Mouse (Mus musculus): ENCODE measurements at regions not wholly inside any gene's neighbourhood (a gene's known extent, or its start where the extent isn't known, plus 50 kb on each side); places are given as distances from the start of the nearest gene placed in this dataset.

DNA sequence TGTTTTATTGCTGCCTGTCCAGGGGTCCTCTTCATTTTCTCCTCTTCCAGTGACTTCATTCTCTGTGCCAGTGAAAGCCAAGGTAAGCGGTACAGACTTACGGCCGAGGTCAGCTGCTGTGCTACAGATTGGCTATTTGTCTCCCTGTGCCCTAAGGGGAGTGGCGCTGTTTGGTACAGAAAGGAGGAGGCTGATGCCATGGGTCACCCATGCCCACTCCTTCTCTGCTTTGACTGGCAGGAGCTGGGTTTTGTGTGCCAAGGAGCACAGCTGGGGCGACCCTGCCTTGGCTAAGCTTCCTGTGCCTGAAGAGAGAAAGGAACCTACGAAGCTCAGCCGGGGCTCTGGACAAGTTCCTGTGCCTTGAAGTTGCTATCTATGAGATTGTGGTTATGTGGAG is 70.0 kb upstream of the Fggy start:
- Histone ChIP-seq H3K36me3 (ENCODE audit: insufficient read depth, low read length) (no peaks in the 10 kb centered on the region), H3K4me1 (replicated peaks; ENCODE audit: low read depth, low read length) (no peaks in the 10 kb centered on the region), H3K27me3 (ENCODE audit: insufficient read depth, low read length) (0 out of 2 replicates have a peak, but pooled peaks cover 2% of the 10 kb centered on the region), H3K9me3 (ENCODE audit: low read length) (no peaks in the 10 kb centered on the region), H3K4me3 (replicated peaks; ENCODE audit: low read length) (no peak overlapping the region)
- TF ChIP-seq CTCF (conservative IDR thresholded peaks at IDR 0.05; ENCODE audit: low read length) (no peak), NANOG (IDR thresholded peaks at IDR 0.05; ENCODE audit: borderline replicate concordance, low read length) (no peak), POU5F1 (IDR thresholded peaks at IDR 0.05; ENCODE audit: borderline replicate concordance, low read length) (no peak)

DNA sequence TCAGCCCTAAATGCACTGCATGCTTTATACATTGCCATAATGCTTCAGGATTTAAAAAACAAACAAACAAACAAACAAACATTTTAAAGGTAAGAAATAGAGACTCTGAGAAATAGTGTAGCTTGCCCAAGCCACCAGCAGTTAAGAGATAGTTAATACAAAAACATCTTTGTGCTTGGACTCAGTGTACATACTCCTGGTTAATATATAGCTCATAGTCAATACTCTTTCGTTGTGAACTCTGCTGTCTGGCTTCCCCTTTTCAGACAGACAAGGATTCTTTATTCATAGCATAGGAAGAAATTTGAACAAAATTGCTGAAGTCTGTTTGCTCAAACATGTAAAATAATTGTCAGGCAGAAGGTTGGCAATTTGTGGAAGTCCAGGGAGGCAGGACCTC is 69.3 kb upstream of the Fggy start:
- Histone ChIP-seq H3K4me1 (replicated peaks; ENCODE audit: low read depth, low read length) (no peaks in the 10 kb centered on the region), H3K36me3 (ENCODE audit: insufficient read depth, low read length) (no peaks in the 10 kb centered on the region), H3K4me3 (replicated peaks; ENCODE audit: low read length) (no peak overlapping the region), H3K27me3 (ENCODE audit: insufficient read depth, low read length) (0 out of 2 replicates have a peak, but pooled peaks cover 2% of the 10 kb centered on the region), H3K9me3 (ENCODE audit: low read length) (no peaks in the 10 kb centered on the region)
- no peak for TF ChIP-seq POU5F1 (IDR thresholded peaks at IDR 0.05; ENCODE audit: borderline replicate concordance, low read length)
- no peak for TF ChIP-seq CTCF (conservative IDR thresholded peaks at IDR 0.05; ENCODE audit: low read length)
- TF ChIP-seq NANOG (IDR thresholded peaks at IDR 0.05; ENCODE audit: borderline replicate concordance, low read length): no peak

DNA sequence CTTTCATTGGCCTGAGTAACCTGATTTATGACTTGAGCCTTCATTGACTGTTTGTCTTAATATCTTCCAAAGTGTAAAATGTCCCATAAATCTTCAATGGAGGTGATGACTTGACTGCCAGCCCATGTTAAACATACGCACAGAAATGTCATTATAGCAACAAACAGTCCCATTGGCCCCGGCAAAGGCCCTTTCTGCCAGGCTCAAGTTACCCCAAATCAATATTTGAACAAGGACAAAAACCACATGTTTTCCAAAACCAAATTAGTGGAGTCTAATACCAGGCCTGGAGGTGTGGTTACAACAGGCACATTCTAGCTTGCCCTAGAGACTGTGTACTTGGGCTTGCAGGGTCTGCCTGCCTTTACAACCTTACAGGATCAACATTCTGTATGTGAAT is 68.2 kb upstream of the Fggy start:
- Histone ChIP-seq H3K9me3 (ENCODE audit: low read length) (no peaks in the 10 kb centered on the region), H3K4me1 (replicated peaks; ENCODE audit: low read depth, low read length) (no peaks in the 10 kb centered on the region), H3K4me3 (replicated peaks; ENCODE audit: low read length) (no peak overlapping the region), H3K27me3 (ENCODE audit: insufficient read depth, low read length) (0 out of 2 replicates have a peak, but pooled peaks cover 2% of the 10 kb centered on the region), H3K36me3 (ENCODE audit: insufficient read depth, low read length) (no peaks in the 10 kb centered on the region)
- TF ChIP-seq NANOG (IDR thresholded peaks at IDR 0.05; ENCODE audit: borderline replicate concordance, low read length) (no peak), POU5F1 (IDR thresholded peaks at IDR 0.05; ENCODE audit: borderline replicate concordance, low read length) (no peak), CTCF (conservative IDR thresholded peaks at IDR 0.05; ENCODE audit: low read length) (no peak)

- H3K36me3 ChIP-seq (ENCODE audit: insufficient read depth, low read length): no peaks in the 10 kb centered on the region
- no peaks in the 10 kb centered on the region for H3K9me3 ChIP-seq (ENCODE audit: low read length)
- no peaks in the 10 kb centered on the region for H3K4me1 ChIP-seq (replicated peaks; ENCODE audit: low read depth, low read length)
- TF ChIP-seq POU5F1 (IDR thresholded peaks at IDR 0.05; ENCODE audit: borderline replicate concordance, low read length) (no peak), NANOG (IDR thresholded peaks at IDR 0.05; ENCODE audit: borderline replicate concordance, low read length) (no peak), CTCF (conservative IDR thresholded peaks at IDR 0.05; ENCODE audit: low read length) (no peak)
- H3K4me3 ChIP-seq (replicated peaks; ENCODE audit: low read length): no peak overlapping the region
- H3K27me3 ChIP-seq (ENCODE audit: insufficient read depth, low read length): no peaks in the 10 kb centered on the region
Observed at GRCm38 (mm10) chr4:95500265-95500664, 57.0 kb upstream of the Fggy start.

- Histone ChIP-seq H3K4me1 (replicated peaks; ENCODE audit: low read depth, low read length) (no peaks in the 10 kb centered on the region), H3K9me3 (ENCODE audit: low read length) (no peaks in the 10 kb centered on the region), H3K27me3 (ENCODE audit: insufficient read depth, low read length) (no peaks in the 10 kb centered on the region), H3K4me3 (replicated peaks; ENCODE audit: low read length) (no peak overlapping the region), H3K36me3 (ENCODE audit: insufficient read depth, low read length) (no peaks in the 10 kb centered on the region)
- TF ChIP-seq NANOG (IDR thresholded peaks at IDR 0.05; ENCODE audit: borderline replicate concordance, low read length) (no peak), CTCF (conservative IDR thresholded peaks at IDR 0.05; ENCODE audit: low read length) (no peak), POU5F1 (IDR thresholded peaks at IDR 0.05; ENCODE audit: borderline replicate concordance, low read length) (no peak)
Observed at GRCm38 (mm10) chr4:95501164-95501563, 56.1 kb upstream of the Fggy start.

GRCm38 (mm10) chr4:95507141-95507945 is 50.0 kb upstream of the Fggy start:
- Histone ChIP-seq H3K4me3 (replicated peaks; ENCODE audit: low read length) (no peak overlapping the region), H3K4me1 (replicated peaks; ENCODE audit: low read depth, low read length) (no peaks in the 10 kb centered on the region), H3K9me3 (ENCODE audit: low read length) (no peaks in the 10 kb centered on the region), H3K36me3 (ENCODE audit: insufficient read depth, low read length) (no peaks in the 10 kb centered on the region), H3K27me3 (ENCODE audit: insufficient read depth, low read length) (no peaks in the 10 kb centered on the region)
- TF ChIP-seq NANOG (IDR thresholded peaks at IDR 0.05; ENCODE audit: borderline replicate concordance, low read length) (no peak), CTCF (conservative IDR thresholded peaks at IDR 0.05; ENCODE audit: low read length) (no peak)

All from E14TG2a.4 (cell line).